In the genomic region with DNA sequence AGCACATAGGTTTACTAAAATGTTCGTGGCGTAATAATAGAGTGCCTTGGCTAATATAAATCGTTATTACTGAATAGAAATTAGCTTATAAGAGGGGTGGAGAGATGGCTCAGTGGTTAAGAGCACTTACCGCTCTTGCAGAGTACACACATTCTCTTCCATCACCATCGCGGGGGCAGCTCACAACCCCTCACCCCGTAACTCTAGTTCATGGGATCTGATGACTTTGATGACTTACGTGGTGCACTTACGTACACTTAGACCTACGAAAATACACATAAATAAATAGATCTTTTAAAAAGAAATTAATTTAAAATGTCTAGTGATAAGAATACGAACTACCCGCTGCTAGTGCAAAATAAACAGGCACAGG, we compare ENCODE assay signal across 8 mouse cellular contexts. TPM values are rescaled to one million over a fixed set of nuclear protein-coding genes. Genes with fewer than 3 reads are reported as not detected.
DNase-seq lines count a peak whose midpoint lies in the region; ATAC-seq and TF ChIP-seq lines count a peak whose summit lies in the region.

No protein-coding gene starts in this region.

- H3K9ac ChIP-seq in hindbrain, embryonic 13.5 days: peak overlapping the region; percentile 75
- no peak overlapping the region for H3K9ac ChIP-seq in liver, postnatal 0 days (replicated peaks)

- no peaks in the 10 kb centered on the region for H3K27me3 ChIP-seq in testis, adult 2 months (ENCODE audit: control insufficient read depth, insufficient read depth, low read length)
- H3K27me3 ChIP-seq in hindbrain, embryonic 13.5 days: no peaks in the 10 kb centered on the region
- no peaks in the 10 kb centered on the region for H3K27me3 ChIP-seq in liver, postnatal 0 days (ENCODE audit: insufficient read depth, low read length)

- H3K36me3 ChIP-seq in testis, adult 2 months (ENCODE audit: control insufficient read depth, insufficient read depth, low read length): no peaks in the 10 kb centered on the region
- H3K36me3 ChIP-seq in hindbrain, embryonic 13.5 days: no peaks in the 10 kb centered on the region
- no peaks in the 10 kb centered on the region for H3K36me3 ChIP-seq in liver, postnatal 0 days (replicated peaks; ENCODE audit: insufficient read depth, low read length)

- TF ChIP-seq POLR2A in testis, adult 2 months (IDR thresholded peaks at IDR 0.05; ENCODE audit: control insufficient read depth, low read depth, low read length): no peak

- 0 out of 2 replicates have a peak overlapping the region, but pooled peaks have one; percentile 21 for H3K27ac ChIP-seq in testis, adult 2 months (ENCODE audit: control insufficient read depth, insufficient read depth, low read depth, low read length)
- peak overlapping the region; percentile 93 for H3K27ac ChIP-seq in hindbrain, embryonic 13.5 days
- H3K27ac ChIP-seq in liver, postnatal 0 days (ENCODE audit: low read depth): no peak overlapping the region

- peak; percentile 21 for ATAC-seq in hindbrain, embryonic 13.5 days (ENCODE audit: low FRiP score)
- no peak for ATAC-seq in liver, postnatal 0 days

- no peak for TF ChIP-seq EP300 in liver, postnatal 0 days (IDR thresholded peaks at IDR 0.05; ENCODE audit: low read depth)

- no peaks in the 10 kb centered on the region for H3K9me3 ChIP-seq in hindbrain, embryonic 13.5 days
- no peaks in the 10 kb centered on the region for H3K9me3 ChIP-seq in liver, postnatal 0 days (ENCODE audit: low read length)

- H3K4me3 ChIP-seq in testis, adult 2 months (ENCODE audit: control insufficient read depth, low read depth, low read length): peak overlapping the region; percentile 79
- H3K4me3 ChIP-seq in hindbrain, embryonic 13.5 days: peak overlapping the region; percentile 59
- peak overlapping the region; percentile 63 for H3K4me3 ChIP-seq in liver, postnatal 0 days (ENCODE audit: low read depth, low read length)

- peaks cover 10% of the 10 kb centered on the region for H3K4me1 ChIP-seq in testis, adult 2 months (ENCODE audit: control insufficient read depth, insufficient read depth, low read length)
- peaks cover 6% of the 10 kb centered on the region for H3K4me1 ChIP-seq in hindbrain, embryonic 13.5 days (replicated peaks)
- H3K4me1 ChIP-seq in liver, postnatal 0 days (ENCODE audit: insufficient read depth): peaks cover 8% of the 10 kb centered on the region

- no peak for TF ChIP-seq CTCF in testis, adult 2 months (IDR thresholded peaks at IDR 0.05; ENCODE audit: control insufficient read depth, insufficient read depth, insufficient replicate concordance, low read depth, low read length)
- no peak for TF ChIP-seq CTCF in liver, postnatal 0 days (IDR thresholded peaks at IDR 0.05; ENCODE audit: low read depth)

- 49% methylated on average over 12 of the region's 12 CpGs for WGBS in hindbrain, embryonic 13.5 days
- 44% methylated on average over 12 of the region's 12 CpGs for WGBS in liver, postnatal 0 days (ENCODE audit: insufficient replicate concordance)

- peak; percentile 32 for DNase-seq in cerebellum, adult 11-12 months
- no peak for DNase-seq in cerebellum, postnatal 4 days (ENCODE audit: low spot score in 2 of 2)
- no peak for DNase-seq in testis, postnatal 10 days (ENCODE audit: low spot score)
- no peak for DNase-seq in liver, postnatal 0 days
- no peak for DNase-seq in urinary bladder, postnatal 25 days (ENCODE audit: low spot score)
- DNase-seq in urinary bladder, postnatal 36 days (ENCODE audit: low spot score in 2 of 2): no peak

- peak overlapping the region; percentile 59 for H3K4me2 ChIP-seq in hindbrain, embryonic 13.5 days
- H3K4me2 ChIP-seq in liver, postnatal 0 days (ENCODE audit: low read depth, low read length): peak overlapping the region; percentile 98

RNA-seq across cellular contexts. Expression of a gene that starts 0.8 kb away (rescaled TPM):
- 2.9 and 3.2 TPM in 2 replicates for polyA plus RNA-seq in testis, adult 2 months (2012; rRNA removed)
- polyA plus RNA-seq in hindbrain, embryonic 13.5 days (2015; fragmentation: Nextera tagmentation; extraction: Ambion mirVana): 2.6 and 3.3 TPM in 2 replicates
- polyA plus RNA-seq in liver, postnatal 0 days (2015; fragmentation: Nextera tagmentation; extraction: Ambion mirVana): 1.2 and 1.4 TPM in 2 replicates

RNA-seq across cellular contexts. Expression of a gene that starts 37.8 kb away (rescaled TPM):
- 8.5 and 9.0 TPM in 2 replicates for polyA plus RNA-seq in testis, adult 2 months (2012; rRNA removed)
- polyA plus RNA-seq in hindbrain, embryonic 13.5 days (2015; fragmentation: Nextera tagmentation; extraction: Ambion mirVana): 70.9 and 76.3 TPM in 2 replicates
- 25.4 and 28.5 TPM in 2 replicates for polyA plus RNA-seq in liver, postnatal 0 days (2015; fragmentation: Nextera tagmentation; extraction: Ambion mirVana)
